Mouse (Mus musculus): ENCODE measurements at regions not wholly inside any gene's neighbourhood (a gene's known extent, or its start where the extent isn't known, plus 50 kb on each side); places are given as distances from the start of the nearest gene placed in this dataset.

- DNase-seq (ENCODE audit: low spot score in 2 of 2), result no peak
Observed at GRCm38 (mm10) chr14:48053151-48053550, 67.5 kb upstream of the Peli2 start.

DNA sequence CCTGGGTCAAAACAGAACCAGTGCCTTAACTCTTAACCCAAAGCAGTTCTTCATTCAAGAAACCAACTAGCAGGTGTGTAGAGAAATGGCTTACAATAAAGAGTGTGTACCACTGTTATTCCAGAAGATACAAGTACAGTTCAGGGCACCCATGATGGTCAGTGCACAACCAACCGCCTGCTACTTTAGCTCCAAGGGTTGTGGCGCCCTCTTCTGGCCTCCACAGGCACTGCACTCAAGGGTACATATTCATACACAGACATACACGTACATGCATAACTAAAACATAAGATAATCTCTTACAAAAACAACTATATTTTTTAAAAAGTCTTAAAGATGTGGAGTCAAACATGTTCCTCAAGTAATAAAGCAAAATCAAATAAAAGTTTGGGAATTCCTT lies 65.9 kb upstream of the Peli2 start:
- DNase-seq (ENCODE audit: low spot score in 2 of 2), result no peak

DNA sequence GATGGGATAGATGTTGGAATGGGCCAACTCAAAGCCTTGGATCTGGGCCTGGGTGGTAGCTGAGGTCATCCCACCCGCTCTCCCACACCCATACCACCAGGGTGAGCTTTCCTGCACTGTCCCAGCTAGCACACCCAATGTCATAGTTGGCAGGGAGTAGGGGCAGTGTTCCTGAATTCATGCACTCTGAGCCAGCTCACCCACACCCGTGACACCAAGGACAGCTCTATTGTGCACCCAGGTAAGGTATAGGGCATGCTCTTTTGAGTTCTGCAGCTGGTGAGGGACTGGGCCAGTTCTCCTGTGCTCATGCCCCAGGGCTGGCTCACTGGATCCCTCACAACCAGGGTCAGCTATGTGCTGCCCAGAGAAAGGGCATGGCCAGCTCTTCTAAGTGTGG lies 64.8 kb upstream of the Peli2 start:
- no peak for DNase-seq (ENCODE audit: low spot score in 2 of 2)

DNA sequence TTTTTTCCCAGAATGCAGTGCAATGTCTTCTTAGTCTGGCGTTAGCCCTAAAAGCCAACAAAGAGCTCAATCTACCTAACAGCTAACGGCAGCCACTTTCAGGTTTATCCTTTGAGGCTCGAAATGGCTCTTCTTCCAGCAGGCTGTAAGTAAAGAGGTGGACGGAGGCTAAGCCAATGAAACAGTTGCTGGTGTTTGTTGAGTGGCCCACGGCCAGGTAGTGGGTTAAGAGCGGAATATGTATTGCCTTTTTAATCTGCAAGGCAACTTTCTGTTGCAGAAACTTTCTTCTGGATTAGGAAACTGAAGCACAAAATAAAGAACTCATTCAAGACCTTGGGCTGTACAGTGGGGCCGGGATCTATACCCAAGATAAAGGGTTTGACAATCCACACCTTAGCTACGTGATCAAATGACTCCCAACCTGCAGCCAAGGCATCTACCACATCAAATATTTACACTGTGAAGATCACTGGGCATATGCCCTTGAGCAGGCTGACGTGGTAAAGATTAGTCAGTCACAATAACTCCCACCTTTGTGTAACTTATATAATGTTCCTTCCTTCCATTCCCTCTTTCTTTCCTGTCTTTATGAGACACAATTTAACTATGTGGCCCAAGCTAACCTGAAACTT lies 62.3 kb upstream of the Peli2 start:
- no peak for DNase-seq (ENCODE audit: low spot score in 2 of 2)

DNA sequence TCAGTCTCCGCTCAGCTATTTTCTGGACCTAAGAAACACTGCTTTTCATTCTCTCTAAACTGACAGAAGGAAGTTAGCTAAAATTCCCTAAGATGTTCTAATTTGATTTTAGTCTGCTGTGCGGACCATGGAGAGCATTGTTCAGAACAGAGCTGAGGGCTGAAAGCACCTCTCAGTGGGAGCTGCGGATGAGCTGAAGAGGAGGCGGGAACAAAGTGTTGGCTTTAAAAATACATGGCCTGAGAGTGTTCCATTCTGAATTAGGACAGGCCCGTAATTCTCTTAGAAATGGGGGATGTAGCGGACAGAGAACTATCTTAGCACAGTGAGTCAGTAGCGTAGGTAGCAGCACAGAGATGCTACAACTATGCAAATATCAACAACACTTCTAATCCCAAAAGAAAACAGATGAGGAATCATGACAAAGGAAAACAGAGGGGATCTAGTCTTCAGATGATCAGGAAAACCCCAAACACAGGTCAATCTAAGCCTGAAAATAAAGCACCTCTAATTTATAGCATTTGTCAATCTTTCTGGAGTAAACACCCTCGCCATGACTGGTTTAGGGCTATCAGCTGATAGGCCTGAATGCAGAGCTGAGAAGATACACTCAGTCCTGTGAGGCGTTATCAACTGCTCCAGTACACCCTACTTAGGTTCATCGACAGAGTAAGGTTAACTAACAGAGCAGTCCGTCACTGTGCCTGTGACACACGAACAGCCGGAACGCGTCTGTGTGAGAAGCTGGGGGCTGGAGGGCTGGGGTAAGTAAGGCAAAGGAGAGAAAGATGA lies 60.8 kb upstream of the Peli2 start:
- no peak for DNase-seq (ENCODE audit: low spot score in 2 of 2)

GRCm38 (mm10) chr14:48068641-48069040 lies 52.0 kb upstream of the Peli2 start:
- DNase-seq (ENCODE audit: low spot score in 2 of 2), result no peak

Data from layer of hippocampus, postnatal 14 days (tissue).